Mouse (Mus musculus) megakaryocyte progenitor cell, adult 5-6 weeks (primary cell): ENCODE data around the gene Tuba1c. TPM values are rescaled to one million over a fixed set of nuclear protein-coding genes. Genes with fewer than 3 reads are reported as not detected.

ENCODE experiments used
- ATAC-seq: replicated peaks from 2 replicates; pipeline ENCODE4 v1.8.0; 2016; ENCODE audit warnings: mild to moderate bottlenecking, moderate TSS enrichment, inconsistent platforms; ENCODE audit not compliant: poor library complexity
- total RNA-seq, 2 experiments: library from RNA; stranded (forward) in 1 of 2; stranded (reverse) in 1 of 2; fragments of 157-497, 149-512 nt in 1 of 2; fragments of 200-1000 nt in 1 of 2; gene quantifications; 2 replicates each; pipeline versions ENCODE4 v1.2.3 to v1.2.4; 2015 to 2017

Tuba1c gene
- 187 and 190 TPM in 2 replicates for total RNA-seq (2015)
- total RNA-seq (2017), result 79.3 and 105 TPM in 2 replicates

GRCm38 (mm10) chr15:99029619-99030584 lies at the start of gene Tuba1c:
Tuba1c (plus strand) TSS chr15:99029891.
- ATAC-seq, result peak; percentile 73

DNA sequence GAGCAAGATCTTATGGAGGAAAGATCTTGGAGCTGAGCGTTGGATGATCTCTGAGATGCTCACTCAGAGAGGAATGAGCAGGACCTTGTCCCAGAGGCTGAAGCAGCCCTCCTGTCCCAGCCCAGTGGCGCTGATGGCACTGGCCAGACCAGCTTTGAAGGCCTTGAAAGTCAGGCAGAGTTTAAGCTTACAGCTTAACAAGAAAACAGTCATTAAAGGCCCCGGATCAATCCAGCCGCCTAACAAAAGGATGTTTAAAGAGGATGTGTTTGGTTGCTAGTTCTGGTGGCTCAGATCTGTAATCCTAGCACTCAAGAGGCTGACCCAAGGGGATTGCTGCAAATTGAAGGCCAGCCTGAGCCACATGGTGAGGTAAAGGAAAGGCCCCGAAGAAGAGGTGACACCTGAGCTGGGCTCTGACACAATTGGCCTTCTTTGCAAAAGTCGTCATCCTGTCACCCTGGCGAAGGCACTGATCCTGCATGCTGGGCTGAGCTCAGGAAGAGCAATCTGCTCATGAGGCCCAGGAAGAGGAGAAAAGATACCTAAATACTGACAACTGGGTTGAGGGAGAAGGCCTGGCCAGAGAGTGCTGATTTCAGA lies 49.6 kb upstream of the Tuba1c start:
- ATAC-seq, result no peak

DNA sequence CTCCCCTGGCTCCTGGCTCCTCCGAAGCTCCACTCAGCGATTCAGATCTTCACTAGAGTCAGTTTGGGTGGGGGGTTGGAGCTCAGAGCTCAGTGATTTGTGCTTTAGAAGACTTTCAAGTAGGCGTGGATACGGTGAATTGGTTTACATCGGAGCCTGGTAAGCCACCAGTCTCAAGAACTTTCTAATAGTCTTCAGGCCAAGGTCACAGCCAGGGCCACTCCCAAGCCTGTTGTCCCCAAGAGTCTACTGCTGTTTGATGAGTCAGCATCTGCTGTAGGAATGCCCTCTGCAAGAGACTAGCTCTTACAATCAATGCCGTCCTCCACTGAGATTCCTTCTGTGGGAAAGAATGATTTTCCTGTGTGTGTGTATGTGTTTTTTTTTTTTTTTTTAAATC lies 47.6 kb upstream of the Tuba1c start:
- no peak for ATAC-seq

DNA sequence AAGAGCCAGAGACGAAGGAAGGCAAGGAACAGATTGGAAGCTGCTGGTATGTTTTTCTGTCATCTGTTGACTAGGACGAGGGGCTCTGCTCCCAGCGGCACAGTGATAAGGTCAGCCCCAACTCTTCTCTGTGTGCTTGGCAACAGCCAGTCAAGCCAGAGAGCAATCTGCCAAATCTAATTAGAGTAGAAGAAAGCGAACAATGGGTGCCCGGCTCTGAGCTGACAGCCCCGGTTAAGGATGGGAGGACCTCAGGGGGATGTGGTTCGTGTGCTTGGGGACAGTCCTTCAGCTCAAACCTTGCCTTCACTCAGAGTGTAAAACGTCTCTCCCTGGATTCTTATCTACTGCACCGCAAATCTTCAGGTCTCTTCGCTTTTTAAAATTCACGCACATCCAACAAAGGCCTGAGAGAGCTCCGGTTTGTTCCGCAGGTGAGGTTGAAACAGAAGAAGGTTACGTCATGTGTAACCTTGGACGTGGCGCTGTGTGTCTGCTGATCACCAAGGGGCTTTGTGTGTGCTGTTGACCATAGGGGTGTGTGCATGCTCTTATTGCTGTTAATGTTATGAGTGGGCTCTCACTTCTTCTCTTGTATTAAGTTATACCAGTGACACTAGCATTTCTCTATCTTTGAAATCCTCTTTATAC lies 46.1 kb upstream of the Tuba1c start:
- no peak for ATAC-seq

GRCm38 (mm10) chr15:98984681-98985080 lies 45.0 kb upstream of the Tuba1c start:
- no peak for ATAC-seq

DNA sequence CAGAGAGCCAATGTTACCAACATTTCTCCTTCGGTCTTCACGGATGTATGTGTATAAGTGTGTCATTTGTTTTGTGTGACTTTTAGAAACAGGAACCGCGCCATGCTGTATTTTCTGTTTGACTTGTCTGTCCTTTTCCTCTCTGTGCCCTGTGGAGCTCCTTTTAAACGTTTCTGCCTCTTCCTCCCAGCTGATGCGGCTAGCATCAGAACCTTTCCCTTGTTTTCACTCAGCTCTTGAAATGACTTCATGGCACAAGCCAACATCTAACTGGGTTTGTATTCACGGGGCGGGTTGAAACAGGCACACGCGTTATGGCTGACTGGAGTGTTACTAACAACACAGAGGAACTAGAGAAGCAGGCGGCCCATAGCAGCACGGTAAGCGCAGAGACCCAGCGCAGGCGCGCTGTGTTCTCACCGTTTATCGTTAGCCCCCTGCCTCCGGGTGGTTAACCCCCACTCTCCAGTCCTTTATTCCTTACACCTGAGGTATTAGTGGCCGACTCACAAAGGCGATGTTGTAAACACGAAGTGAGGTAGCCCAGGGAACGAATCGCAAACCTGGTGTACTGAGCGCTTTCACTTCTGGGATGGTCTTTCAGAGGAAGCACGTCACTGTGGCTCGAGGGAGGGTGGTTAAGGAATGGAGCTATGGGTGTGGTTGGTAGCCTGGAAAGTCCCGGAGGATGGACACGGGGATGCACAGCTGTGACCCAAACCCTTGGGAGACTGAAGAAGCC lies 44.3 kb upstream of the Tuba1c start:
- ATAC-seq, result peak; percentile 92

DNA sequence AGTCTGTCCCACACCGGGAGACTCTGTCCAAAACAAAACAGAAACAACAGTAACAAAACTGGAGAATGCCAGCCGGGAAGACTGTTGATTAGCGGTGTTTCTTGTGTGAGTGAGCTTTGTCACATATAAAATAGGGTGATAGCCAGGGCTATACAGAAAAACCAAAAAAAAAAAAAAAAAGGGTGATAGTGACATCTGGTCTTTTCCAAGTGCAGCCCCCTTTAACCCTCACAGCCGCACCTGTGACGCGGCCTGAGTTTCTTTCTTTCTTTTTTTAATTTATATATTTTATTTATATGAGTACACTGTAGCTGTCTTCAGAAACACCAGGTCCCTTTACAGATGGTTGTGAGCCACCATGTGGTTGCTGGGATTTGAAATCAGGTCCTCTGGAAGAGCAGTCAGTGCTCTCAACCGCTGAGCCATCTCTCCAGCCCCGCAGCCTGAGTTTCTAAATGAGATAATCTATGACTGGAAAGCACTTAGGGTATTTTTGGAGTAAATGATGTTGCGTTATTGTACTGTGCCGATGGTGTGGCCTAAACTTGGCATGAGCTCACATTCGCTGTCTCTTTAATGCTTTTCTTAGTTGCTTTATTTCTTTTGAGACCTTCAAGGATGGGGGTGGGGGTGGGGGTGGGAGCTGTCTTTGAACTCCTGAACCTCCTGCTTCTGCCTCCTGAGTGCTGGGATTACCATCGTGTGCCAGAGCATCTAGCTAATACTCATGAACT lies 43.5 kb upstream of the Tuba1c start:
- ATAC-seq, result no peak

DNA sequence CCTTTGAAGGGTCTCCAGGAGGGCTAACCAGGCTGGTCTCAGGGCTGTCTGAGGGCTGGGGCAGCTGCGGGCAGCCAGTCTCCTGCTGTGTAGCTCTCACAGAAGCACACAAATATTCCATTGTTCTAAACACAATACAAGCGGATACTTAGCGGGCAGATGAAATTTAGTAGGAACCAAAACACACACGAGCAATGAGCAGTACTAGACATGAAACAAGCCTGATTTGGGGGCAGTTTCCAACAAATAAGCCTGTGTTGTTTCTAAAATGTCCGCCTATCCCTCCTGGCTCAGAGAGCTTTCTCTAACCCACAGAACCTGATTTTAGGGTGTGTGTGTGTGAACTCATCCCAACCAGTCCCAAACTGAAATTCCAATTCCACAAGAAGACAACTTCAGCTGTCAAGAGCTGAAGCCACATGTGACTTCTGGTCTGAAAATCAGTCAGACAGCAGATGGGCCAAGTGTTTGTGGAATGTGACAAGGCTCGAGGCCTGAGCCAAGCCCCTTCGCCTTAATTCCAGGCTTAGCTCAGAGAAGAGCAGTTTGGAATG lies 42.5 kb upstream of the Tuba1c start:
- no peak for ATAC-seq

DNA sequence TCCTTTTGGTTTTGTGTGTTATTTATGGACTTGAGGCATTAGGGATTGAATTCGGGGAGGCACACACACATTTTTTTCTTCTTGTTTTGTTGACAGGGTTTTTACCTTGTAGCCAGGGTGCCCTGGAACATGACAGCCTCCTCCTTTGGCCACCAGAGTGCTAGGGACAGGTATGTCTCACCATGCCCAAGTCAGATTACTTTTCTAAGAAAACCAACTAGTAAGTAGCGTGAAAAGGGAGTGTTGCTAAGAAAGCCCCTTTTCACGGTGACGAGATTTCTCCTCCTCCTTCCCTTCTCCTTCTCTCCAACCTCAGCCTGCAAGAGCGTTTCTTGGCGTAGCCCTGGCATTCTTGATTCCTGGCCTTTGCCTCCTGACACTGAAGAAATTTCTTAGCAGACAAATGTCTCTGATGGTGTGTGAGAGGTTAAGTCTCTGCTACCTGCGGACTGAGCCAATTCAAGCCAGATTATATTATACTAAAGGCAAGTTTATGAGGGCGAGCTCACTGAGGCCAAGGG lies 42.0 kb upstream of the Tuba1c start:
- ATAC-seq, result no peak

GRCm38 (mm10) chr15:98988787-98989186 lies 40.9 kb upstream of the Tuba1c start:
- ATAC-seq, result no peak

DNA sequence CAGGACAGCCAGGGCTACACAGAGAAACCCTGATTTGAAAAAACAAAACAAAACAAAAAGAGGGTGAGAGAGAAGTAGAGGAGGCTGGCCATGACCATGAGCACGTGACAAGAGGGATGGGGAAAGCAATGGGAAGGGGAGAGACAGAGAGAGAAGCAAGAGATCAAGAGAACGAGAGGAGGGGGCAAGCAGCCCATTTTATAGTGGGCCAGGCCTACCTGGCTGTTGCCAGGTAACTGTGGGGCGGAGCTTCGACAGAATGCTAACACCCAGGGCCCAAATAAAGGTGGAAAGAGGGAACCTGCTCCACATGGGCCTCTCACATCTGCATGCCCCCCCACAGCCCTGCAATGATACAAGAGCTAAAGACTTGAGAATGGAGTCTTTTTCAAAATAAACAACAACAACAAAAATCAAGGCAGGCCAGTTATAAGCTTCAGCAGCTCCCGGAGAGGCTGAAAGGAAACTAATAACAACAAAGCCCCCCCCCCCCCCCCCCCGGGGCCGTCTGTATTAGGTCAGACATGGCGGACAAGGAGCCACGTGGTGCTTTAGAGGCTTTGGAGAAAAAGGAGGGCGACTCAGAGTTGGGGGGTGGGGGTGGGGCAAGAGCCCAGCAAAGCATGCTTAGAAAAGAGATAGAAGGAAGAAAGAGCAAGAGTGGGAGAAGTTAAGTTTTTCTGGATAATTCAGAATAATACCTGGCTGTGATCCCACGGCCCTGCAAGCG lies 39.8 kb upstream of the Tuba1c start:
- no peak for ATAC-seq

GRCm38 (mm10) chr15:98990669-98991539 lies 38.8 kb upstream of the Tuba1c start:
- no peak for ATAC-seq

- no peak for ATAC-seq
These were observed 38.1 kb upstream of the Tuba1c start for GRCm38 (mm10) chr15:98991540-98992050.

DNA sequence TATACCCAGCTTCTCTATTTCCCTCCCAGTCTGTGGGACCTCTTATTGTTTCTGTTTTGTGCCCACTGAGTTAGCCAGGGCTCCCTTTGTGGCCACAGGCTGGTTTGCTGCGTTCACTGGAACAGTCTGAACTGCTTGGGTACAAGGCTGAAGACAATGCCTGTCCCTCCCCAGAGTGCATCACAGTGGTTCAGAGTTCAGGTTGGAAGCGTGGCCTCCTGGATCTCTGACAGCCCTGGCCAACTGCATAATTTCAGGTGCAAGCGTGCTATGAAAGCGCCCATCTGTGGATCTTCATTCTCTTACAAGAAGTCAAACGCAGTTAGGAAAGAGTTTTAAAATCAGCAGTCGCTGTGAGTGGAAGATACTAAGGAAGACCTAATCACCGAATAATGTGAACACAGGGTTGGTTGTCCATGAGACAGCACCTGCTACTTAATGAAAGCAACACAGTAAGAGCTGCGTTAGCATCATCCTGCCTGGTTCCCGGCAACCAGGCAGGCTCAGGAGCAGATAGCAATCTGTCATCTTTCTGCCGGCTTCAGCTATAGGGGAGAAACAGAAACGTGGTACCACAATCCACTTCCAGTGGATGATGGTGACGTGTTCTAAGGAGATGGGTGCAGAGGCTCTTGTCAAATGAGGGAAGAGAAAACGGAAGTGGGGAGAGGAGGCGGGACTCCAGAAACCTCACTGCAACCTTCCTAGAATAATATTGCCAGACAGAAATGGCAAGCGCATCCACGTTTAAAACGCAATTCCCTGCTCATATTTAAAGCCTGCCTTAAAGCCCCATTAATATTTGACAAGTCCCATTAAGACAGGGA lies 37.4 kb upstream of the Tuba1c start:
- ATAC-seq, result peak; percentile 76

GRCm38 (mm10) chr15:98993093-98993793 lies 36.4 kb upstream of the Tuba1c start:
- ATAC-seq, result peak; percentile 90

GRCm38 (mm10) chr15:98993865-98994264 lies 35.8 kb upstream of the Tuba1c start:
- ATAC-seq, result peak; percentile 73
